Mouse (Mus musculus) heart, adult 9 months (tissue): ENCODE measurements around the gene Ccdc7a.
"Not testable (repeated sequence)": the region's sequence is repeated elsewhere in the genome, so short reads cannot be mapped to it uniquely, and the experiment has no call there.

Experiments used
- DNase-seq, 2 experiments: peaks; one replicate each; pipeline ENCODE4 v3.0.0; 2022; ENCODE audit warnings: low spot score in 2 of 2

The Ccdc7a gene

DNA sequence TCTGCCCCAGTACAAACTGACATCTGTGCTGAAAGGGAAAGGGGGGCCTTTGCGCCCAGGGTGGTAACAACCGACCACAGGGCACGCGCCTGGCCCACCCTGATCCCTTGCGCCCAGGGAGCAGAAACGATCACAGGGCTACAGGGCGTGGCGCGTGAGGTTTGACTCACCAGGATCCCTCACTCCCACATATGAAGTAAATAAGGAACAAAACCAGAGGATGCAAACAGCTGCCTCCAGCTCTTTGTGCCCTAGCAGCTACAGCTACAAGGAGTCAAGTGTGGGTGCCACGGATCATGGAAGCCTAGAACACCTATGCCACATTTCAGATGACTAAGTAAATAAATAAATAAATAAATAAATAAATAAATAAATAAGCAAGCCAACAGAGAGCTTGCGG lies at the start of gene Ccdc7a:
Gene Ccdc7a, minus strand, starts transcription at position 101 of the 400 bp plus-strand sequence.
- DNase-seq, result not testable (repeated sequence)

DNA sequence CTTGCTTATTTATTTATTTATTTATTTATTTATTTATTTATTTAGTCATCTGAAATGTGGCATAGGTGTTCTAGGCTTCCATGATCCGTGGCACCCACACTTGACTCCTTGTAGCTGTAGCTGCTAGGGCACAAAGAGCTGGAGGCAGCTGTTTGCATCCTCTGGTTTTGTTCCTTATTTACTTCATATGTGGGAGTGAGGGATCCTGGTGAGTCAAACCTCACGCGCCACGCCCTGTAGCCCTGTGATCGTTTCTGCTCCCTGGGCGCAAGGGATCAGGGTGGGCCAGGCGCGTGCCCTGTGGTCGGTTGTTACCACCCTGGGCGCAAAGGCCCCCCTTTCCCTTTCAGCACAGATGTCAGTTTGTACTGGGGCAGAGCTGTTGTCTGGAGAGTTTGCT lies 1.5 kb upstream of the Ccdc7a start, which contains the start of gene Ccdc7b:
Gene Ccdc7b, plus strand, starts transcription at position 301 of the 400 bp plus-strand sequence.
- not testable (repeated sequence) for DNase-seq

- DNase-seq, result no peak
Observed at GRCm38 (mm10) chr8:128991389-128991788, 73.9 kb downstream of the Ccdc7a start.

DNA sequence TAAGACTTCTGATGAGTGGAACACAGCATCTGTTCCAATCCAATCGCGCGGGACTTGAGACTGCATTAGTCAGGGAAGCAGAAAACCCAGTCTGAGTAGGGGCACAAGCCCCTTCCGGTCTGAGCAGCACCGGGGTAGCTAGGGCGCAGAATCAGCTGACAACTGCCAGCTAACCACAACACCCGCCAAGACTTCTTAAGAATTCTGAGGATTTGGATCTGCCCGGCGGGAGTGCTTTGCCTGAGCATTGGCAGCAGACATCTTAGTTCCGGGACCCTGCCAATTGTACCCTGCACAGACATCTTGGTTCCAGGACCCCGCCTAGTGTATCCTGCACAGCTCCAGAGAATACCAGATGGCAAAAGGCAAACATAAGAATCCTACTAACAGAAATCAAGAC lies 116.4 kb downstream of the Ccdc7a start:
- not testable (repeated sequence) for DNase-seq

DNA sequence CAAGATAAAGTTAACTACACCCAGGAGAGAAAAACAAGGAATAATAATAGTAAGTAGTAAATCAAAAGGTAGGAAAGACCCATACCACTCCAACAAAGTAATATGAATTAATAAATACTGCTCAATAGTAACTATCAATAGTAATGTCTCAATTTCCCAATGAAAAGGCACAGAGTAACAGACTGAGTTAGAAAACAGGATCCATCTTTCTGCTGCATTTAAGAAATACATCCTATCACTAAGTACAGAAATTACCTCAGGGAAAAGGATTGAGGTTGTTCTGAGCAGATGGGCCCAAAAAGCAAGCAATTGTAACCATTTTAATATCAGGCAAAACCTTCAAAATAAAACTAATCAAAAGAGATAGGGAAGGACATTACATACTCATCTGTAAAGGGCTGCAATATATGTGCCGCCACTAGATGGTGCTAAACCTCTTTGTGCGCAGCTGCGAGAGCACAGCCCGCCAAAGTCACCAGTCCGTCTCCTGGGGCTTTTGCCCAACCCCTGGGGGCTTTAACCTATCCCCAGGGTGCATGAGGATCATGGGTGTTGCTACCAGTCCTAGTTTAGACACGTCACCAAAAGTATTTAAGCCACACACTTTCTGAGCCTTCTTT lies 124.2 kb downstream of the Ccdc7a start:
- DNase-seq, result peak in 1 of 2 experiments; percentile 2

GRCm38 (mm10) chr8:128933446-128933845 lies 131.9 kb downstream of the Ccdc7a start:
- DNase-seq, result no peak

DNA sequence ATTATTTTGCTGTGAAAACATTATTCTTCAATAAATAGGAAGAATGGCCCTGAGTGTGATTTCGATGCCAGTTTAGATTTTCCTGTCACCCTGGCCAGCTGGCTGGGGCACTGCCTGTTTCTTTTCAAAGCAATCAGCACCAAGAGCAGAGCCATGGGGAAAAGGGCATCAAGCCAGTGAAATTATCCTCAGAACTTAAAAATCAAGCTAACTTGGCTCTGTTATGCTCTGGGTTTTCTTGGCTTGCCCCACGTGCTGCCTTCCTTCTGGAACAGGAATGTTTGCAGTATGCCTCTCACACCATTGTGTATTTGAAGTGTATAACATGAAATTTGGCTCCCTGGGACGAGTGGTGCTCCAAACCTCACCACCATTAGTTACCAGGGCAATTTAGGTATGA lies 182.6 kb downstream of the Ccdc7a start:
- no peak for DNase-seq

DNA sequence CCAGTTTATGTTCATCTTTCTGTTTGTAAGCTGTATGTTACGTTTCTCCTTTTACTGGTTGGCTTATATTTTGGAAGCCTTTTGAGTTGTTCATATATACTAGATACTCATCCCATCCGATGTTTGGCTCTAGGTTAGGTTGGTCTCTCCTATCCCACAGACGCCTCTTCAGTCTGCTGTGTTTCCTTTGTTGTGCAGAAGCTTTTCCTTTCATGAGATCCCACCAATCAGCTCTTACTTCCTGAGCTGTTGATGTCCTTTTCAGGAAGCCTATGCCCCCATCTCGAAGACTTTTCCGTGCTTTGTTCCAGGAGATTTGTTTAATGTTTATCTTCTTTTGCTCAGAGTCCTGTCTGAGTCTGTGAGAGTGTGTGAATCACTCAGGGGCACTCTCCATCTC lies 221.6 kb downstream of the Ccdc7a start:
- no peak for DNase-seq

- DNase-seq, result no peak
Observed at GRCm38 (mm10) chr8:128812521-128812920, 252.8 kb downstream of the Ccdc7a start.

DNA sequence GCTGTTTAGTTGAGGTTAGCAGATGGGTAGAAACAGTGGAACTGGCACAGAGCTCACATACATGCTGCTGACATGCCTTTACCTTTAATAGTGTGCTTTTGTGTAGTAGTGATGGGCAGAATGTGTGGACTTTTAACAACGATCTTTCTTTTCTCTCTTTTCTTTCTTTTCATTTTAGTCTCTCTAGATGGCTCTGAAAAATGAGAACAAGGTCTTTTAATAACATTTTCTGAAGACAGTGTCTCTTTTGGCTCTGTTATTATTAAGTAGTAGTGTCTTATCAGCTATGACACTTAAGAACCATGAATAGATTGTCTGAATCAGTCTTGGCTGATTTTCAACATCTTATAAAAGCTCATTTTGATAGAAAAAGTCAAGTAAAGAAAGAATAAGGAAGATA lies 266.7 kb downstream of the Ccdc7a start, which contains the start of gene Gm3952:
Gene Gm3952, minus strand, starts transcription at position 101 of the 400 bp plus-strand sequence.
- no peak for DNase-seq

DNA sequence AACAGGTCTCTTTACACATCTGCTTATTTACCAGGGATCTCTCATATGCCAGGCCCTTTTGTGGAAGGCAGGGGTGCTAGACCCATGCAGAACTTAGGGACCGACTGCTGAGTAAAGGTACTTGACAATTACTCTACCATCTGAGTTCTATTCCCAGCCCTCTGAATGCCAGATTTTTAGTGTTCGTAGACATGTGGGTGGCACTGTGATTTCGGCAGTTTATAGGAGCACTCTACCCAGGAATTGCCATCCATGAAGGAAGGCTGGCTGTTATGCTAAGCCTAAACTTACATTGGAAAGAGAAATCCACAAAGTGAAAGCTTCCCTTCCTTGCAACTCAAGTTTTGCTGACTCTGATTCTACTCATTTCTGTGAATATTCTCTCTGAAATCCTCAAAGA lies 329.6 kb downstream of the Ccdc7a start:
- no peak for DNase-seq

- DNase-seq, result no peak
Observed at GRCm38 (mm10) chr8:128734118-128734517, 331.2 kb downstream of the Ccdc7a start.

- no peak for DNase-seq
Observed at GRCm38 (mm10) chr8:128732254-128732653, 333.1 kb downstream of the Ccdc7a start.

DNA sequence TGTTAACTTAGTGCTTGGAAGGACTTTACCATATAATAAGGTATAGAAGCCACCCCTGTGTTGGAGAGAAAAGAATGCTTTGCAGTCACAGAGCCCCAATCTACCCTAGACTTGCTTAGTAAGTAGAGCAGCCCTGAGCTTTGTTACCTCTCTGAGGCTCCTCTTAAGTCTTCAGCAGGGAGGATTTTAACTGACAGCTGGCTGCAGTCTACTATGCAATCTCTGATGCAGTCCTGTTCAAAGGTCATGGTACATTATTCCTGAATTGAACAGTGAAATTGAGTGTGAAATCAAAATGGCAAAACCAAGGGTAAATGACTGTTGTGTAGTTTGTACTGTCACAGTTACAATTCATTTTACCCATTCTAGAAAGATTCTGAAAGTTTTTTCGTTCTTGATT lies 338.1 kb downstream of the Ccdc7a start:
- DNase-seq, result no peak

- no peak for DNase-seq
Observed at GRCm38 (mm10) chr8:128724819-128725218, 340.5 kb downstream of the Ccdc7a start.

GRCm38 (mm10) chr8:128716184-128716583 lies 349.1 kb downstream of the Ccdc7a start:
- no peak for DNase-seq

GRCm38 (mm10) chr8:128709261-128709660 lies 356.1 kb downstream of the Ccdc7a start:
- peak; percentile 54 to 78 for DNase-seq

- no peak for DNase-seq
Observed at GRCm38 (mm10) chr8:128704836-128705235, 360.5 kb downstream of the Ccdc7a start.

- no peak for DNase-seq
Observed at GRCm38 (mm10) chr8:128704376-128704775, 360.9 kb downstream of the Ccdc7a start.

DNA sequence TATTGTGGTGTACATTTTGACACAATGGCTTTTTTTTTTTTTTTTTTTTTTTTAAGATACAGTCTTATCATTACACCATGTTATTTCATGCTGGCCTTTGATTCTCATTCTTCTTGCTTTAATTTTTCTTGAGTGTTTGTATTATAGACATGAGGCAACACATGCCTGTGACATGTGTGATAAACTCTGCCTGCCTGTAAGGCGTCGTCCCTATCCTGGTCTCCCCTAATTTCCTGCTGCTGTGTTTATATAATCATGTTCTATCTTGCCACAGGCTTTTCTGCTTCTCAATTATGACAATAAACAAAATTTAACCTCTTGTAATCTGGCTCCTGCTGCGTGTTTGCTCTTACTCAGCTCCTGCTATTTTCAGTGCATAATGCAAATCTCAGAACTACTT lies 367.4 kb downstream of the Ccdc7a start:
- no peak for DNase-seq

GRCm38 (mm10) chr8:128696701-128697397 lies 368.5 kb downstream of the Ccdc7a start:
- no peak for DNase-seq

- DNase-seq, result no peak
Observed at GRCm38 (mm10) chr8:128690056-128690455, 375.3 kb downstream of the Ccdc7a start.

DNA sequence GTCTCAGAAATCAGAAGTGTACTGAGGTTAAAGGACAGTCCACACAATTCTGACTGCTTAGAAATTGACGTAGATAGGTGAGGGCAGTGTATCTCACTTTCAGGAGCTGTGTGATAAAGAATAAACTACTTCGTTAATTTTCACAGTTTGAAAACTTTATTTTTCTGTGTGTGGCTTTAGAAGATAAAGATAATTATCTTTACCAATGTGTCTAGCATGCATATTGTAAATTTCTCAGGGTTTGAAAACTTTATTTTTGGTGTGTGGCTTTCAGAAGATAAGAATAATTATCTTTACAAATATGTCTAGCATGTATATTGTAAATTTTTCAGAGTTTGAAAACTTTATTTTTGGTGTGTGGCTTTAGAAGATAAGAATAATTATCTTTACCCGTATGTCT lies 376.6 kb downstream of the Ccdc7a start:
- no peak for DNase-seq
